Mouse (Mus musculus) spleen, adult 2 months (tissue): Measurements from ENCODE around the gene Glis2.

Source experiments
- CTCF ChIP-seq: fragments of 200-500 bp; IDR thresholded peaks from 2 replicates; pipeline ENCODE4 v1.5.1; 2011; ENCODE audit warnings: mild to moderate bottlenecking, inconsistent platforms; ENCODE audit not compliant: insufficient read depth, insufficient read length, insufficient replicate concordance; ENCODE audit errors: extremely low read depth
- POLR2A ChIP-seq: fragments of 200-500 bp; IDR thresholded peaks from 2 replicates; pipeline ENCODE4 v1.6.1; 2011; ENCODE audit warnings: low read depth, low read length, inconsistent platforms

- TF ChIP-seq CTCF: no peak
- no peak for TF ChIP-seq POLR2A
These were observed 8.6 kb upstream of the Glis2 start for GRCm38 (mm10) chr16:4585642-4586530.
